Mouse (Mus musculus) testis, adult 2 months (tissue): ENCODE results near the gene Pten.

ENCODE experiments used
- CTCF ChIP-seq: fragments of 200-500 bp; IDR thresholded peaks from 2 replicates; pipeline ENCODE4 v1.5.1; 2012; ENCODE audit warnings: low read depth, mild to moderate bottlenecking, inconsistent platforms, low read length, moderate library complexity; ENCODE audit not compliant: control insufficient read depth, insufficient read depth, insufficient replicate concordance
- POLR2A ChIP-seq: fragments of 200-500 bp; IDR thresholded peaks from 2 replicates; pipeline ENCODE4 v1.6.1; 2012; ENCODE audit warnings: low read depth, mild to moderate bottlenecking, inconsistent platforms, low read length, moderate library complexity; ENCODE audit not compliant: control insufficient read depth

DNA sequence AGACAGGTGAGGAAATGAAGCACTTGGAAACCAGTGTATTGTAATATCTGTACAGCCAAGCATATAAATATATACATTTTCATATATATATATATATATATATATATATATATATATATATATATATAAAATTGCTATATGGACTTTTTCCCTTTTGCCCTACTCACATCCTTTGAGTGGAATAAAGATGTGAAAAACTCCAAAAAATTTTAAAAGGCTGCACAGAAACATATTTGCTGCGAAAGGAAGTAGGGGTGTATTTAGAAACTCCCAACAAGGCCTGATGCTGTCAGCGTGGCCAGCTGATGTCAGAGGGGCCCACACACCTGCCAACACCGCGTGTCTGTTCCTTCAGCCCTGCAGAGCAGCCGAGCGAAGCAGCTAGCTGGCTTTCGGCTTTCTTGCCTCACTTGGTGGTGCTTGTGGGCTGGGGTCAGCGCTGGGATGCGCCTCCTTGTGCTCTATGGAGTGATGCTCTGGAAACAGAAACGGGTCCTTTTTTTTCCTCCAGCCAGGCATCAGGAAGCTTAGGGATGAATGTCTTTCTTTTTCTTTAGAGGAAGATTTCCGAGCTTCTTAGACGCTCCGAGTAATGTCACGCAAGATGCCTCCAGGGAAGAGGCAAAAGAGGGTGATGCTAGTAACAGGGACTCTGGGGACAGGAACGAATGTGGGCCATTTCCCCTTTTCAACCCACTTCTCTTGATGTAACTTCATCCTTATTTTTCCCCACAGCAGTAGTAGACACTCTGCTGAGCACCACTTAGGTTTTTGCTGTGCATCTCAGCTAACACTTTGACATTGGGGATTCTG, 2.9 kb upstream of the Pten start:
- TF ChIP-seq CTCF (no peak), POLR2A (no peak)
